Mouse (Mus musculus) WW6 (cell line): ENCODE measurements around the gene Rab37.
A peak's percentile ranks its signal among the peaks of the same experiment; 100 is the strongest.

Experiments used
- DNase-seq: peaks from one replicate; pipeline ENCODE4 v3.0.0-alpha.2; 2013; ENCODE audit warnings: low read depth, low spot score

Gene Rab37

DNA sequence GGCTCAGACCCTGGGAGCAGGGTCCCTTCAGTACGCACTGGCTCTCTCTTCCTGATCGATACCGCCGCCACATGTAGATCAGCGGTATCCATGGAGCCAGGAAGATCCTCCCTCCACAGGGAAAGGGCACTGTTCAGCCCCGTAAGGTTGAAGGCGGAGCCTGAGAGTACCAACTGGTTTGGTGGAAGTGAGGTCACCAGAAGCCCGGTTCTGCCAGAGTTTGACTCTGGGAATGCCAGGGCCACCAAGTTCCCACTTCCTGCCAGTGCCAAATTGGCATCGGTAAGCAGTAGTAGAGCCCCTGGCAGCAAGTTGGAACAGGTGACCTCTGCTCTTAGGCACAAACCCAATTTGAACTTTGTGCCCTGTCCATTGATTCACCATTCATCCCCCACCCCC is 73.7 kb downstream of the Rab37 start:
- DNase-seq, result no peak

DNA sequence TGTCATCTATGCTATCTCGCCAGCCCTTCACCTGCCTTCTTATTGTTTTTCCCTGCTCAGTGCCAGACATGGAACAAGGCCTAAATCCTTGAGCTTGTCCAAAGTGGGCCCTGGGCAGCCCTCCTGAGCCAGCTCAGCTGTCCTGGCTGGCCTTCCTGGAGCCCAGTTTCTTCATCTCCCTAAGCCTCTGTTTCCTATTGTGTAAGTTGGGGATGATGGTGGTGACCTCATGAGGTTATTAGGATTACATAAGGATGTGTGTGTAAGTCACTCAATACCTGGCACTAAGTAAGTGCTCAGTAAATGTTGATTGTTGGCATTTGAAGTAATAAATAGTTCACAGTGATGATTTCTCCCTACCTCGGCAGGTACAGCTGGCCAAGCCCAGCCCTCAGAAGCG is 75.5 kb downstream of the Rab37 start:
- DNase-seq, result no peak

DNA sequence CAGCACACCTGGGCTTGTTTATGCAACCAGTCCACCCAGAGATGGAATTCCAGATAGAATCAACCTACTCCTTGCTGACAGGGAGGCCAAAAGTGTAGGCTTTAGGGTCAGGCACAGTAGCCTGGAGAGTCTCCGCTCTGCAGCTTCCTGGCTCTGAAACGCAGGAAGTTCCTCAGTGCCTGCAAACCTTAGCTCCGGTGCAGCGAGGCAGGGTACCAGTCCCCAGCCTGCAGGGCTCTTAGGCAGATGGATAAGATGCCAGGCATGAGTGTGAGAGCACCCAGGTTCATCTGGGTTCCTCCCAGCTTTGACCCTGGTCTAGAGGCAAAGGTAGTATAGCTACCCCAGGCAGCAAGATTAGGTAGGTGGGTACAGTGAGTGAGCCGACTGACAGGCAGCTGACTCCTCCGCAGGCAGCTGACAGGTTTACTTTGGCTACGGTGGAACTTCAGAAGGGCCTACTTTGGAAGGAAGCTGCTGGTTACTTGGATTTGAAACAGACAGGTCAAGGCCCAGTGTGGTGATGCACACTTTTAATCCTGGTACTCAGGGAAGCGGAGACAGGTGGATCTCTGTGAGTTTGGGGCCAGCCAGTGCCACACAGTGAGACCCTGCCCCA is 76.5 kb downstream of the Rab37 start:
- no peak for DNase-seq

DNA sequence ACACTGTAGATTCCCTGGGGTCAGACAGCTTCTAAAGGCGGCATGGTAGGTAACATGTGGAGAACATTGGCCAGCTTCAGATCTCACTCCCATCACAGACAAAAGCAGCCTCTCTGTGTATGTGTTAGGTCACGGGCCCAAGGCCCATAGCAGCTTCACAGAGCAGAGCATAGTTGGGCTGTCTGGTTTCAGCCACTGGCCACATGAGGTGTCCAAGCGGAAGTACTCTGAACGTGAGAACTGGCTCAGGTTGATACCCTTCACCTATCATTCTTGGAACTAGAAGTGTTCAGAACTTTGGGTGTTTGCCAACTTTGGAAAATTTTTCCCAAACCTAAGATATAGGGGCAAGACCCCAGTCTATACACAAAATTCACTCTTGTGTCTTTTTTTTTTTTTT is 78.2 kb downstream of the Rab37 start:
- DNase-seq, result no peak

DNA sequence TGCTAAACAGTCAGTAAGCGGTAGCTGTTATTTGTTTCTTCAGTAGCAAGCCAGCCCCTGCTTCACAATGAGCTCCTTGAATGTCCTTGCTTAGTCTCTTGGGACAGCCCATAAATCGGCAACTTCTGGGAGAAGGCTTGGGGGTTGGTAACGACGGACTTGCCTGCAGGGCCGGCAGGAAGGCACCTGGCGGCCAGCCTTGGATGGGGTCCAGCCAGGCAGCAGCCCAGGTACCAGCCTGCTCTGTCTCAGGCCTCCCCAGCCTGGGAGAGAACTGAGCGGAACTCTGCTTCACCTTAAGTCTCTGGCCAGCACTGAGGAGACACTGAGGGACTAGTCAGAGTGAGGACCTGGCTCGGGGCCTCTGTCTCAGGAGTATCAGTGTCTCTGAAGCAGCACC is 79.9 kb downstream of the Rab37 start:
- DNase-seq, result no peak

DNA sequence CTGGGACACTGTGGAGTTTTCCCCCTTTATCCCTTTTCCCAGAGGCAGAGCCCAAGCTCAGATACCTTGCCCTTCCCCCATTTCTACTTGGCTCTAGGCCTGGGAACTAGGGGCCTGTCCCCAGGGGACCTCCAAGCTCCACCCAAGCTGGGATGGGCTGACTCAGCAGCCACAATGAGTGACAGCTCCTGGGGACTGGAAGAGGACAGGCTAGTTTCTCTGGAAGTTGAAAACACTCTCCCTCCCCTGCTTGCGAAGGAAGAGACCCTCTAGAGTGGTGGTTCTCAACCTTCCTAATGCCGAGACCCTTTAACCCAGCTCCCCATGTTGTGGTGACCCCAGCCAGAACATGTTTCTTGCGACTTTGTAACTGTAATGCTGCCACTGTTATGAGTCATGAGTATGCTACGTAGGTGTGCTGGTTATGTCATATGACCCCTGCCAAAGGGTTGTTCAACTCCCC is 81.6 kb downstream of the Rab37 start:
- no peak for DNase-seq

DNA sequence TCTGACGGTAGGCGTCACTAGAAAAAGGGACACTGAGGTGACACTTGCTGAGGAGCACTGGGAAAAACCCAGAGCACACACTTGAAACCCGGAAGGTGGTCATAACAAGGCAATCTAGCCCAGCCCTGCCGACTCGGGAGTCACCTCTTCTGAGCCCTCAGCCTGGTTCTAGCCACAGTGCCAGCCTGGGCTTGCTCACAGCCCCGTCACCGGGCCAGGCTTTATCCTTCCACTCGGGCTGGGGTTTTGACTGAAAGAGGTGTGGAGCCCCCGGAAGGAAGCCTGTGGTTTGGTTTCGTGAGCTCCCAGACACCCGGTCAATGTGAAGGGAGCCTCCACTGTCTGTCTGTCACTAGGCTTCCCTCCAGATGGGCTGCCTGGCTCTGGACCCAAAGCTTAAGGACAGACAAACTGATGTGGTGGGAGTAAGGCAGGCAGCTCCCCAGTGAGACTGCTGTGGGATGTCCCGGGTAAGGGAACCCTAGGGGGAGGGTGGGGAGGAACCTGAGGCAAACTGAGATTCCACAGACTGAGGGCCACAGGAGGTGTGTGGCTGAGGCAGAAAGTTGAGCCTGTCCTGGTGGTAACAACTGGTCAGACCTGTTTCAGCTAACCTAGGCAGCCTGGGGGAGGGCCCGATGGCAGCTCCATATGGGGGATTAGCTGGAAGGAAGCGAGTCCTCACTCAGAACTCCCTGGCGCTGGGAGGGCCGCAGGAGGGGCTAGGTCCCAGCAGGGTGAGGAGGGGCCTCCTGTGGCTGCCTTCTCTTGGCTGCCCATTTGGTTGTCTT is 82.5 kb downstream of the Rab37 start:
- no peak for DNase-seq

DNA sequence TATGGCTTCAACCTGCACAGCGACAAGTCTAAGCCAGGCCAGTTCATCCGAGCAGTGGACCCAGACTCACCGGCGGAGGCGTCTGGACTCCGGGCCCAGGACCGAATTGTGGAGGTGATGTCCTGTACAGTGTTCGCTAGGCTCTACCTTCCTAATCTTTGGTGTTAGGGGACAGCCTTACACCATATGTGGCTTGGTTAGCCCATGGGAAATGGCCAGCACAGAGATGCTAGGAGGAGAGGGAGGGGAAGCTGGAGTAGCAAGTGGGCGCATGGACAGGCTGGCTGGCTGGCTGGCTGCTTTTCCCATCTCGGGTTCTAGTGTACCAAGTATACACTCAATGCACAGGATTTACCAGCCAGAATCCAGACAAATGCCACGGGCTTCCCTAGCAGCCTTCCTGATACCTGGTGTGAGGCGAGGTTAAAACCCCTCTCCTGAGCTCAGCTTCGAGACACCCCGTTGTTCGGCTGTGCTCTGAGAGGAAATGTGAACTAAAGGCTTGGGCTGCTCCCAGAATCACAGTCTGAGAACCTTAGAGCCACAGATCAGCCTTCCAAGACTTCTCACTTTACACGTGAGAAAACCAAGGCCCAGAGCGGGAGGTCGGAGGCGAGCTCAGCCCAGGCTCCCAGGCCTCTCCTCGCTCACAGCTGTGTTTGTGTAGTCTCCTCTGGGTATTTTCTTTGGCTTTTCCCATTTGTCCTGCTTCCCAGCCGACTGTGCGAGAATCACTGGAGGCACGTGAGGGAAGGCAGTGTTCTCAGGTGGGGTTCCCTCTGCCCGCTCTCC is 85.4 kb downstream of the Rab37 start:
- no peak for DNase-seq

DNA sequence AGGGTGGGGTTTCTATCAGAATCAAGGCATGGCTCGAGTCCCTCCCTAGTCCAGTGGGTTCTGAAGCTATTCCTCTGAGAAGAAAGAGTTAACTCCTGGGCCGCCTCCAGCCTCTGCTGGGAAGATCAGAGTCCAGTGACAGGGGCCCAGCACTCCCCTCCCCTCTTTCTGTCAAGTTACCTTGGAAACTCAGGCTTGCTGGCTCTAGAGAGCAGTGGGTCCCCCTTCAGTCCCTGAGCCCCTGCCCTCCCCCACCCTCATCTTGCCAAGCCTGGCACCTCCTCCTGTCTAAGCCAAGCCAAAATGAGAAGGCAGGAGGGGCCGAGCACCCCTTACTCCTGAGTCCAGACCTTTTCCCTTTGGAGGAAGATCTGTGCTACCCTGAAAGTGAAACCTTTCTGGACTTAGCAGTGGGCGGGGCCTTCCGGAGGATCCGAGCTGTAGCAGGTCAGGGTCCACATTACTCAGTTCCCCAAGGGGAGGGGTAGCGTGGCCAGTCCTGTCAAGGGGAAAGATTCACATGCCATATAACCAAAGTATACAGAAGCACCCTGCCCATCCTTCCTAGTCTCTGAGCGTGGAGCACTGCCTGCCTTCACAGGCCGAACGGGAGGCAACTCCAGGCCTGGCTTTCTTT is 86.4 kb downstream of the Rab37 start:
- DNase-seq, result no peak

DNA sequence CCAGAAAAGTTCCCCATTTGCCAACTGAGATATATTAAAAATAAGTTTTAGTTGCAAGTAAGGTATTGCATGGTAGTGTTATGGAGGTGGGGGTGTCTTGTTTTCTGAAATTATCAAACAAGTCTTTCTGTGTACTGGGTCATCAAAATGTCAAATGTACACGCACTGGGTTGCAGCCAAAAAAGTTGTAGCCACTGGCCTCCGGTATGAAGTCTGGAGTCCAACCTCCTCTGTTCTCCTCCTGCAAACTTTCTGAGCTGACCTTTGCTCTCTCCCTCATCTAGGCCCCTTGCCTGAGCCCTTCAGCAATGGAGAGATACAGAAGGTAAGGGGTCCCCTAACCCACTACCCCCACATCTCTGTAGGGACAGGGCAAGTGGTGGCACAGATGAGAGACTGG is 87.5 kb downstream of the Rab37 start:
- DNase-seq, result no peak

DNA sequence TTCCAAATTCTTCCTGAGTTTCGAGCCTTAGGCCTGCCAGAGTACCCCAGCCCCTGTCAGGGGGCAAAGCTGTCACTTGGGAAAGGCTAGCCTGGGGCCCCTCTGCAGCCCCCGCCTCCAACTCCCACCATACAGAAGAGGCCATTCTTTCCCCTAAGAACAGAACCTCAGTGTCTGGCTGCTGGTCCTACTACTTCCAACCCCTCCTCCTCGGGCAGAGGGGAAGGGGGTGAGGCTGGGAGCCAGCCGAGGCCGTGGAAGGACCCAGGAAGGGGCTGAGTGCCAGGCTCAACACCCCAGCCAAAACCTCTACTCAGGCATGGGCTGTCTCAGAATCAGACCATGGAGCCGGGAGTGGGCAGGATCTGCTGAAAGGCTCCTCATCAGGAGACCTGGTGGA is 88.0 kb downstream of the Rab37 start:
- DNase-seq, result no peak

DNA sequence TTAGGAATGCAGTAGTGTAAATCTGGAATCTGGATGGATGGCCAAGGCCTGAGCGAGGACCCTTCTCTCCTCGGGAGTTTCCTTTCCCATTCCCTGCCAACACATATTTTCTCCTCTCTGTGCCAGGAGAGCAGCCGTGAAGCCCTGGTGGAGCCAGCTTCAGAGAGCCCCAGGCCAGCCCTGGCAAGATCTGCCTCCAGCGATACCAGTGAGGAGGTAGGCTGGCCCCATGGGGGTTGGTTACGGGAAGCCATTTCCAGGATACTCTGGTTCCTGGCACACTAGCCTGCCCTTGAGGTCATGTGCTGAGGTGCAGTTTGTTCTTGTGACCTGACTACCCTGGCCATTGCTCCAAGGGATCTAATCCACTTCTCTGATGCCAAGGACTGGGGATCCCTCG is 88.7 kb downstream of the Rab37 start:
- DNase-seq, result no peak

DNA sequence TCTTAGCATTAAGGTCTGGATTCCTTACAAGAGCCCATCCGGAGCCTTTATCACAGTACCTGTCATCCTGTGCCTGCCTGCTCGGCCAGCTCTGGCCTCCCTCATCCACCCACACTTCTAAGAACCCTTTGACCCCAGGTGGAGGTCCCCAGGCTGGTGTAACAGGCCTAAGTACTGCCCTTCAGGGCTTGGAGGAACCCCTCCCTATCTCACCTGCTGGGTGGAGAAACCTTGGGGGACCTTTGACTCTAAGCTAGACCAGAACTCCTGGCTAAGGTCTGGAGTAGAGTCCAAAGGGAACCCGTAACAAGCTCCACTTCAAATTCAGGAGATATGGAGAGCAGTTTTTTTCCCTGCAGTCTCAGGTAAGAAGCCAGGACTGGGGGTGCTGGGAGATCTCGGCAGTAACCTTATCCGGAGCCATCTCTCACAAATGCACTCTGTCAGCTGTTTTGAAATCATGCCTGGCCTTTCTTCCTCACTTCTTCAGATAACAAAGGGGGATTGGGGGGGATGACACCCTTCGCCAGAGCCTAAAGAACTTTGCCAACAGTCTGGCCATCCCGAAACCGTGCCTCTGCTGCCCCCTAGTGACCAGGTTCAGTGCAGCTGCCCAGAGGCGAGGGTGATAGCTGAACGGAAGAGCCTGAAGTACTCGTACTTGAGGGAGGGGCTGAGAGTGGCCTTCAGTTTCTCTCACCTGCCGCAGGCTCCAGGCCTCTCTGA is 90.8 kb downstream of the Rab37 start:
- no peak for DNase-seq

DNA sequence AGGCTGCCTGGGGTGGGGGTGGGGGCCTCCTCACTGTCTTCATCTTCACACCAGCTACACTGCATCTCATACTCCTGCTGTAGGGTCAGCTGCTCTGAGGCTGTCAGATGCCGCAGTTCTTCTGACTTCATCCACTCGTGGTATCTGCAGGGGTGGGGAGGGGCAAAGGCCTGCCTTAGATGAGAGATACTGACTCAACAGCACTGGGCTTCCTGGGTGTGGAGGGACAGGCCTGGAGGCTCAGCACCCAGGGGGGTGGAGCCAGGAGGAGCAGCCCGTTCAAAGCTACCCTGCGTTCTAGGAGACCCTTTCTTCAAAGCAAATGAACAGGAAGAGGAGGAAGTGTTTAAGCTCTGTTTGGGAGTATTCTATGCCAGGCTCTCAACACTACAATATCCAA is 93.7 kb downstream of the Rab37 start:
- DNase-seq, result no peak

DNA sequence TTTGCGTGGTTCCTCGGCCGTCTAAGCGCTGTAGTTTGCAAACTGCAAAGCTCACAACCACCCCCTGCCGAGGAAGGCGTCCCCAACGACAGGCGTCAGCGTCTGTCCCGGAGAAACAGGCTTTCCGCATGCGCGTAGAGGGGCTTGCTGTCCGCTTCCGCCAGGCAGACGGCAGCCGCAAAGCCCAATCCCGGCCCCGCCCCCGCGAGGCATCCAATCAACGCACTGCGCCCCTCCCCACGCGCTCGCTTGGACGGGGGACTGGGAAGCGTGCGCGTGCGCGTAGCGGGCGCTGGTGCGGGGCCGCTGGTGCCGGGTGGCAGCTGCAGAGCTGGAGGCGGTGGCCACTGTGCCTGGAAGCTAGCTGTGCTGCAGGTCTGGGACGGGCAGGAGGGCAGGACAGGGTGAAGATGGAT is 96.0 kb downstream of the Rab37 start, which contains the start of gene Tmem104:
Gene Tmem104, plus strand, starts transcription at position 264 of the 416 bp plus-strand sequence.
- DNase-seq, result peak; percentile 97

DNA sequence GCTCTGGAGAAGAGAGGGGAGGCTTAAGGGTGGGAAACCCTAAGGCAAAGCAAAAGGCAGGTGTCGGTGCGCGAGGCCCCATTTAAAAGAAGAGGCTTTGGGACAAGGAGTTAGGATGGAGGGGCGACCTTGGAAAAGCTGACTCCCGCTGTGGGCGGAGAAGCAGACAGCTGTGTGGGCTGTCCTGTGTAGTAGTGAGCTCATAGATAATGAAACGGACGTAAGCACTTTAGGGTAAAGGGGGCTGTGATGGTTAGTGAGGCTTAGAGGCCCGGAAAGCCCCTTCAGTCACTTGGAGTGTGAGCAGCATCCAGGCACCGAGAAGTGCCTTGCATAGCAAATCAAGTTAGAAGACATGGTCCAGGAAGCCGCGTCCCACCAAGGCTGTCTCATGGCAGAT is 96.5 kb downstream of the Rab37 start, which contains the start of gene Nat9:
Gene Nat9, minus strand, starts transcription at position 167 of the 400 bp plus-strand sequence.
- no peak for DNase-seq

DNA sequence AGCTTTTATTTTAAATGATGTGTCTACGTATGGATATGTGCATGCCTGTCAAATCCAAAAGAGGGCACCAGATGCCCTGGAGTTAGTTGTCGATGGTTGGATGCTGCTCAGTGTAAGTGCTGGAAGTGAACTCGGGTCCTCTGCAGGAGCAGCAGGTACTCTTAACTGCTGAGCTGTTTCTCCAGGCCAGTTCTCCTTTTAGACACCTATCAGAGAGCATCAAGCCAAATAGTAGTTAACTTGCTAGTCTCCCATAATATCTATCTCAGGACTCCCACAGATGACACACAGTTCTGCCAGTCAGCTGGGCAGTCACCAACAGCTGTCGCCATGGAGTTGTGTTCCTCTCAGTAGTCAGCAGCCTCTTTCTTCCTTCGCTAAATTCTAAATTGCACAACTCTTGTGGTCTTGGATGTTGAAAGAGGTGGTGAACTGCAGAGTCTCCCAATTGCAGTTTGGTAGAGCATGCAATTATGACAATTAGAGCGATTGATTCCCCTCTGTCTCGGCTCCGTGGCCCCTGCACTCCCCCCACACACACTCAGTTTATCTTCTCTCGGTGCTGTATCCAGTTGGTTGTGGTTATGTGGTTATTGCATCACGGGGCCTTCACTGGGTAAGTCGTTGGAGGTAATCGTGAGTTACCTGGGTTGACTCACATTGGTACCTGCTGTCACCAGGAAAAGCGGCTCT is 97.5 kb downstream of the Rab37 start:
- no peak for DNase-seq

DNA sequence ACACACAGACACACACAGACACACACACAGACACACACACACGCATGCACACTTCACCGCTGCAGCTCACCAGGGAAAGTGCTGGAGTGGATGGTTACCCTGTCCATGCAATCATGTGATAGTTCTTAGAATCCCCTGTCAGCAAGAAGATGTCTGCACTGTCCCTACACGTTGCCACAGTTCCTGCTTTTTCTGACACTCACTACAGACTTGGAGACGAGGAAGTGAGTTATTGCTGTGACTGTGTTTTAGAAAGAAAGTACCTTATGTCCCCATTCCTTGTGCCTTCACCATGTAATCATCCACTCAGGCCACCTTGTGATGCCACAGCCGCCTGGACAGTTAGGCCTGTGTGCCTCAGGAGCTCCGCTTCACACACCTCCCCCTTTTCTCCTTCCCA is 98.1 kb downstream of the Rab37 start:
- DNase-seq, result no peak

DNA sequence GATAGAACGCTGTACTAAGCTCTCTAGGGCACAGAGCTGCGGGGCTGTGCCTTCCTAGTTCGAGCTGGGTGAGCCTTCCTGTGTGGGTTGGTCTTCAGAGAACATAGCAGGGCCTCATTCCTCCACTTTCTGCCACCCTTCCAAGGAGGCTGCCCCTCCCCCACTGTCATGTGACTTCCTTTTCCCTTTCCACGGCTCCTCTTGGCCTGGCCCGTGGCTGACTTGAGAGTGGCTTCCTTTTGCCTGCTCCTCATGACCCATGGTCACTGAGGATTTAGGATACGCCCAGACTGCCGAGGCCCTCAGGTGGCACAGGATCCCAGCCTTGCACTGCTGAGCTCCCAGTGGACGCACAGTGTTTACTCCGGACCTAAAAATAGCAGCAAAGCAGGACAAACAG is 100.9 kb downstream of the Rab37 start:
- DNase-seq, result no peak

DNA sequence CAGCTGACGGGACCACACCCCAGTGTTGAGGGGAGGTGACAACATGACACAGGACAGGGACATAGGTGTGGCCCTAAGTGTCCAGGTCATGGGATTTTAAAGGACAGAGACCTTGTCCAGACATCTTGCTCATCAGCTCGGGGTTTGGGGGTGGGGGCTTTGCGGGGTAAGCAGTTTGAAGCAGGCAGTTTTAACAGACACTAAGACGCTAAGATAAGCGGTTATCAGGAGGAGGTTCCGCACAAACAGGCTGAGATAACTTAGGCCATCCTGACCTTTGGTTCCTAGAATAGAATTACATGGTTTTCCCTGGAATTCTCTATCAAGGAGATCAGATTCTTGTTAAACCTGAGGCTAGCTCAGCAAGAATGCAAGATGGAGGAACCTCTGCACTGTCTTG is 103.5 kb downstream of the Rab37 start:
- no peak for DNase-seq

DNA sequence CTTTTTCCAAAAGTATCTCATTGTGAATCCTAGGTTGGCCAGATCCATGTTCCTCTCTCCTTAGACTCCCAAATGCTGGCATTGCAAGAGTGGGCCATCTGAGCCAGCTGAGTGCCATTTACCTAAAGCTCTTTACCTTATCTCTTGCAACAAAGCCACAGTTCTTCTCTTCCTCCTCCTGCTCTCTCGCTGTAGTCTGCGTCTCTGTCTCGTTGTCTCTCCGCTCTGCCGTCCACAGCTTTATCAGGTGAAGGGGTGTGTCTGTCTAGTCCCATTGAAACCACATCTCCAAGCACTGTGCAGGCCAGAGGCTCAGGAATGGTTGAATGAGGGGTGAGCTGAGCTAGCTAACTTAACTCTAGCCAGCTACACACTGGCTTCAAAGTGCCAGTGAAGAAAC is 104.7 kb downstream of the Rab37 start:
- DNase-seq, result no peak
